Mouse (Mus musculus) C2C12 (cell line): ENCODE measurements around the gene Msi2. TPM values are rescaled to one million over a fixed set of nuclear protein-coding genes. Genes with fewer than 3 reads are reported as not detected.

Experiments used
- H3K27me3 ChIP-seq: one replicate; pipeline ENCODE4 v1.6.1; 2011; ENCODE audit not compliant: control insufficient read depth, insufficient read depth, insufficient read length
- H3K36me3 ChIP-seq: one replicate; pipeline ENCODE4 v1.6.1; 2011; ENCODE audit not compliant: control insufficient read depth, insufficient read depth
- H3K4me3 ChIP-seq: one replicate; pipeline ENCODE4 v1.5.1; 2011; ENCODE audit warnings: mild to moderate bottlenecking, control low read depth; ENCODE audit not compliant: poor library complexity, insufficient read depth, severe bottlenecking
- H3K79me2 ChIP-seq: one replicate; pipeline ENCODE4 v1.6.1; 2011; ENCODE audit not compliant: control insufficient read depth, insufficient read depth
- H3K79me3 ChIP-seq: one replicate; pipeline ENCODE4 v1.6.1; 2011; ENCODE audit warnings: low read depth, control low read depth
- H3ac ChIP-seq: one replicate; pipeline ENCODE3; 2011; ENCODE audit warnings: low read depth; ENCODE audit not compliant: control insufficient read depth, insufficient read length
- CEBPB ChIP-seq: IDR thresholded peaks from one replicate; pipeline ENCODE4 v1.6.1; 2011; ENCODE audit warnings: low read depth, mild to moderate bottlenecking, control low read depth, moderate library complexity
- CTCF ChIP-seq: IDR thresholded peaks from one replicate; pipeline ENCODE4 v1.5.1; 2011; ENCODE audit not compliant: control insufficient read depth, insufficient read depth, insufficient read length
- FOSL1 ChIP-seq: IDR thresholded peaks from one replicate; pipeline ENCODE4 v1.8.0; 2011; ENCODE audit warnings: mild to moderate bottlenecking, low read length; ENCODE audit not compliant: poor library complexity, insufficient read depth, severe bottlenecking
- MAX ChIP-seq: IDR thresholded peaks from one replicate; pipeline ENCODE4 v1.6.1; 2011; ENCODE audit warnings: mild to moderate bottlenecking, control low read depth
- MYOD1 ChIP-seq: IDR thresholded peaks from one replicate; pipeline ENCODE4 v1.6.1; 2011; ENCODE audit warnings: low read depth; ENCODE audit not compliant: control insufficient read depth, insufficient read length
- MYOG ChIP-seq: IDR thresholded peaks from one replicate; pipeline ENCODE4 v1.6.1; 2011; ENCODE audit not compliant: control insufficient read depth, insufficient read length; ENCODE audit errors: extremely low read depth
- USF1 ChIP-seq: IDR thresholded peaks from one replicate; pipeline ENCODE4 v1.6.1; 2011; ENCODE audit warnings: low read depth, mild to moderate bottlenecking, control low read depth, moderate library complexity
- polyA plus RNA-seq: library from polyadenylated mRNA; unstranded; fragments of >200 nt; fragmentation: generic; extraction: Trizol; gene quantifications from one replicate; pipeline ENCODE4 v1.2.1, GENCODE M21; 2012; ENCODE audit warnings: missing spikeins

Msi2 gene
- polyA plus RNA-seq, 1 experiment = 8.4 TPM

DNA sequence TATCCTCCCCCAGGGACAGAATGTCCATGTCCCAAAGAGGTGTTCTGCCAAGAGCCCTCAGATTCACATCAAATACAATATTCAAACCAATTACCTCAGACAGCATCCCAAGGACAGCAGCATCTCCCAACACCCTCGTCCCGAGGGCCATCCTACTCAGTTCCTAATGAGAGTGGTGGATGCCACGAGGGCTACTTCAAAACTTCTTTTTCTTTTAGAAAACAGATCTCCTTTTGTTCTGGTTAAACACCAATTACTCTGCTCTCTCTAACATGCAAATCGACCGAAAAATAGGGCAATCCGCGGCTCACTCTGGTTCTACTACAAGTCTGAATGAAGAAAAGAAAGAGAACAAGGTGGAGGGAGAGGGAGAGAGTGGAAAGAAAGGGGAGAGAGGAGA, 73.6 kb downstream of the Msi2 start:
- no peak for TF ChIP-seq MYOG
- no peak for TF ChIP-seq MAX
- no peak for TF ChIP-seq FOSL1
- Histone ChIP-seq H3K27me3 (no peaks in the 10 kb centered on the region), H3K4me3 (no peak overlapping the region), H3K79me3 (peaks cover 1% of the 10 kb centered on the region), H3K36me3 (peaks cover 11% of the 10 kb centered on the region), H3ac (no peak overlapping the region), H3K79me2 (no peaks in the 10 kb centered on the region)

DNA sequence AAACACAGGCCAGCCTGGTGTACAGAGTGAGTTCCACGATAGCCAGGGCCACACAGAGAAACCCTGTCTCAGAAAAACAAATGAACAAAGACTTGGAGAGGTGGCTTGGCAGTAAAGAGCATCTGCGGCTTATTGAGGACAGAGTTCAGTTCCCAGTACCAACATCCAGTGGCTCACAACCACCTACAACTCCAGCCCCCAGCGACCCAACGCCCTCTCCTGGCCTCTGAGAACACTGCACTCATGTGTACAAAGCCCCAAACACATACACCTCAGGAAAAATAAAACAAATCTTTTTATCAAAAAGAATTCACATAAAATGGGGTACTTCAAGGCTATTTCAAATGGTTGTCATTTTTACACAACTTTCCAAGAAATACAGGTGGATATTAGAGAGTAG, 78.5 kb downstream of the Msi2 start:
- H3K36me3 ChIP-seq = peaks cover 12% of the 10 kb centered on the region
- TF ChIP-seq CEBPB (no peak), MAX (no peak), MYOD1 (no peak), CTCF (no peak), FOSL1 (no peak), USF1 (no peak), MYOG (no peak)
- no peaks in the 10 kb centered on the region for H3K79me3 ChIP-seq

DNA sequence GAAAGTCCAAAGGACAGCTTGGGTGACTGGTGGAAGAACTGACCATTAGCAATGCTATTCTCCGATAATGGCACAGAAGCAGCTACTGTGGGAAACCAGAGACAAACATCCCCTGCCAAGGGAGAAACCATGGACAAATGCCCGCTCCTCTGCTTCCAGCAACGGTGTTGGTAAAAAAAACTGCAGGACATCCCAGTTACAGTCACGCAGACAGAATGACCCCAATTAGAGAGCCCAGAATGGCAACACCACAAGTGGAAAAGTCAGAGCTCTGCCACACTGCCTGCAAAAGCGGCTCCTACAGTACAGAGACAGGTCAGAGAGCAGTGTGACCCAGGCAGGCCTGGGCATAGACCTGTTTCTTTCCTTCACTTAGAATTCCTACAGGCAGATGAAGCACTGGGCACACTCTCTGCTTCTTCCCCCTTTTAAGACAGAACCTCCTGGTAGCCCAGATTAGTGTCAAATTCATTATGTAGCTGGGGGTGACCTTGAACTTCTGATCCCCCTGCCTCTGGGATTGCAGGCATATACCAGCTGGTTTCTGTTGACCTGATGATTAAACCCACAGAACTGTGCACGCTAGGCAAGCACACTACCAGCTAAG, 79.3 kb downstream of the Msi2 start:
- Histone ChIP-seq H3K79me2 (no peaks in the 10 kb centered on the region), H3K4me3 (no peak overlapping the region), H3ac (no peak overlapping the region), H3K27me3 (no peaks in the 10 kb centered on the region), H3K79me3 (no peaks in the 10 kb centered on the region), H3K36me3 (peaks cover 12% of the 10 kb centered on the region)
- no peak for TF ChIP-seq CEBPB
- no peak for TF ChIP-seq CTCF
- TF ChIP-seq MYOG = no peak
- TF ChIP-seq USF1 = no peak
- no peak for TF ChIP-seq FOSL1
- TF ChIP-seq MYOD1 = no peak
- no peak for TF ChIP-seq MAX

More for the DNA sequence above, 78.5 kb downstream of the Msi2 start:
- H3K27me3 ChIP-seq = no peaks in the 10 kb centered on the region
- H3ac ChIP-seq = no peak overlapping the region
- H3K79me2 ChIP-seq = no peaks in the 10 kb centered on the region
- no peak overlapping the region for H3K4me3 ChIP-seq

DNA sequence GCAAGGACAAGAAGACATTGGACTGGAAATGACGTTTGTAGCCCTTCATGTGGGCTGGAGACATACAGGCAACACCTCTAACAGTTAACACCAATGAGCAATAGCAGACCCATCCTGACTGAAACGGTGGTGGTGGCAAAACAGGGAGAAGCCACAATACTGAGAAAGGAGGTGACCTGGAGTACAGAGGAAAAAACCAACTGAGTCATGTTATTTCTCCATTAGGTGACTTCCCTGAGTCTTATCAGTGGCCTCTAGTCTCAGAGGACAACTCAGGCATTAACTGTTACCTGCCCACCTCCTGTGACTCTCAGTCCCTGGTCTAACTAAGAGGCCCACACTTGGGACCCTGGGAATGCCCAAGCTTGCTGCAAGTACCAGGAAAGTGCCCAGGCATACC, 80.1 kb downstream of the Msi2 start:
- Histone ChIP-seq H3ac (no peak overlapping the region), H3K36me3 (peaks cover 12% of the 10 kb centered on the region), H3K4me3 (no peak overlapping the region), H3K27me3 (no peaks in the 10 kb centered on the region), H3K79me2 (no peaks in the 10 kb centered on the region), H3K79me3 (no peaks in the 10 kb centered on the region)
- TF ChIP-seq MYOG = no peak
- no peak for TF ChIP-seq MAX
- no peak for TF ChIP-seq FOSL1
- TF ChIP-seq CEBPB = no peak
- no peak for TF ChIP-seq CTCF
- TF ChIP-seq USF1 = no peak

DNA sequence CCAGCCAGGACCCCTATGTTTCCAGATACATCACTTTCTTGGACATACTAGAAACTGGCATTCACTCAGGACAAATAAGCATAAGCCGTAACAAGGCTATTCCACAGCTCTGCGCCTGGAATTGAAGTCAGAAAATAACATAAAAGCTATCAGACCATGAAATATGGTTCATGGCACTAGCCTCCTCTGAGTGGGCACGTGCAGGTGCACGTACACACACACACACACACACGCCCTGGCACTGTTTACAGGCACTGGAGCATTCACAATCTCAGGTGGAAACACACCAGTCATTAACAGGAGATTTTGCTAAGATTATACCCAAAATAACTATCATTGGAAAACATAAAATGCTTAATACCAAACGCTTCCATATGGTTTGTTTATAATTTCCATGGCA, 81.4 kb downstream of the Msi2 start:
- Histone ChIP-seq H3ac (no peak overlapping the region), H3K79me3 (no peaks in the 10 kb centered on the region), H3K4me3 (no peak overlapping the region), H3K36me3 (peaks cover 9% of the 10 kb centered on the region), H3K27me3 (no peaks in the 10 kb centered on the region), H3K79me2 (no peaks in the 10 kb centered on the region)
- TF ChIP-seq MYOD1 (no peak), USF1 (no peak), FOSL1 (no peak), MYOG (no peak), MAX (no peak), CTCF (no peak), CEBPB (no peak)

DNA sequence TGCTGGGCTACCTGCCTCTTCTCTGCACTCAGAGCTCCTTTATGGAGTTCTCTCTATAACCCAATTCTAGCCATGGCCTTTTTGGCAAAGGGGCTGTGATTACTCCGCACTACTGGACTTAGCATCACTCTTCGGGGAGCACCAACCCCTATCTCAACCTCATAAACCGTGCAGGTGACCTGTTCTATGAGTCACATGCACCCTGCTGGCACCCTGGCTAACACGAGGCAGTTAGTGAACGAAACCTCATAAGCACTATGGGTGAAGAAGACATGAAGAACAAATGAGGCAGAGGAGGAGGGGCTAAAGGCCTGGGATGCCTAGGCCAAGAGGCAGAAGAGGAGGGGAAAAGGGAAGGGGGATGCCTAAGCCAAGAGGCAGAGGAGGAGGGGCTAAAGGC, 82.0 kb downstream of the Msi2 start:
- Histone ChIP-seq H3K27me3 (no peaks in the 10 kb centered on the region), H3K79me2 (no peaks in the 10 kb centered on the region), H3K4me3 (no peak overlapping the region), H3ac (no peak overlapping the region), H3K36me3 (peaks cover 5% of the 10 kb centered on the region), H3K79me3 (no peaks in the 10 kb centered on the region)
- TF ChIP-seq MYOD1 = no peak
- no peak for TF ChIP-seq MYOG
- no peak for TF ChIP-seq USF1
- no peak for TF ChIP-seq FOSL1
- TF ChIP-seq CTCF = no peak
- no peak for TF ChIP-seq CEBPB
- TF ChIP-seq MAX = no peak
